Mouse (Mus musculus): ENCODE measurements around the gene Zfp580. TPM values are rescaled to one million over a fixed set of nuclear protein-coding genes. Genes with fewer than 3 reads are reported as not detected.
"Not testable (repeated sequence)": the region's sequence is repeated elsewhere in the genome, so short reads cannot be mapped to it uniquely, and the experiment has no call there.

Zfp580 gene
- 10 to 100 TPM; 10.6 to 12.6 TPM for total RNA-seq (2021)

GRCm38 (mm10) chr7:5051193-5052192, at the start of gene Zfp580:
TSS of gene Zfp580 (plus strand) at chr7:5051538.
- intact Hi-C loops (cut with DNase I) = loop anchor here (2.0 to 10.0 kb wide), 2 partner anchors 55 to 367 kb away; partner anchors contain the start of genes Hspbp1 and Zfp579
- peak; percentile 83 to 87 for DNase-seq

GRCm38 (mm10) chr7:5002876-5003275, 48.5 kb upstream of the Zfp580 start:
- intact Hi-C loops (cut with DNase I); DNase-seq: not testable (repeated sequence)

- DNase-seq = no peak
- intact Hi-C loops (cut with DNase I) = no loop called here
Measured at GRCm38 (mm10) chr7:5008229-5008628, 43.1 kb upstream of the Zfp580 start.

- no peak for DNase-seq
- intact Hi-C loops (cut with DNase I) = loop anchor here (5.0 to 10.0 kb wide), 2 partner anchors 201 to 1272 kb away; partner anchors contain the start of genes Ube2s and Zfp667
Measured at GRCm38 (mm10) chr7:5012681-5013513, 38.4 kb upstream of the Zfp580 start.

GRCm38 (mm10) chr7:5014251-5015117, 36.9 kb upstream of the Zfp580 start, which contains the start of the genes Zfp524 and Fiz1:
TSS of gene Zfp524 (plus strand) at chr7:5014415.
TSS of gene Fiz1 (minus strand) at chr7:5014697.
- intact Hi-C loops (cut with DNase I) = loop anchor here (2.0 to 10.0 kb wide), 3 partner anchors 46 to 1270 kb away; partner anchors contain the start of genes Ube2s and Zfp667
- DNase-seq = peak; percentile 99

GRCm38 (mm10) chr7:5015118-5016001, 36.0 kb upstream of the Zfp580 start, which contains the start of gene Gm44973:
TSS of gene Gm44973 (plus strand) at chr7:5015496.
- intact Hi-C loops (cut with DNase I) = loop anchor here (2.0 to 10.0 kb wide), 2 partner anchors 45 to 1269 kb away; partner anchors contain the start of gene Zfp667

GRCm38 (mm10) chr7:5016057-5016456, 35.3 kb upstream of the Zfp580 start:
- intact Hi-C loops (cut with DNase I) = loop anchor here (10.0 kb wide), 1 partner anchor 1269 kb away; the partner anchor contains the start of gene Zfp667
- no peak for DNase-seq

More at GRCm38 (mm10) chr7:5015118-5016001, 36.0 kb upstream of the Zfp580 start, which contains the start of gene Gm44973:
- DNase-seq = peak; percentile 94 to 95

GRCm38 (mm10) chr7:5016920-5017319, 34.4 kb upstream of the Zfp580 start:
- intact Hi-C loops (cut with DNase I) = loop anchor here (10.0 kb wide), 1 partner anchor 1268 kb away; the partner anchor contains the start of gene Zfp667

GRCm38 (mm10) chr7:5017352-5017751, 34.0 kb upstream of the Zfp580 start:
- no peak for DNase-seq
- intact Hi-C loops (cut with DNase I) = loop anchor here (10.0 kb wide), 1 partner anchor 1267 kb away; the partner anchor contains the start of gene Zfp667

More at GRCm38 (mm10) chr7:5016920-5017319, 34.4 kb upstream of the Zfp580 start:
- no peak for DNase-seq

- DNase-seq = no peak
- intact Hi-C loops (cut with DNase I) = loop anchor here (10.0 kb wide), 1 partner anchor 1267 kb away; the partner anchor contains the start of gene Zfp667
Measured at GRCm38 (mm10) chr7:5017931-5018330, 33.4 kb upstream of the Zfp580 start.

- intact Hi-C loops (cut with DNase I) = loop anchor here (10.0 kb wide), 1 partner anchor 1265 kb away; the partner anchor contains the start of gene Zfp667
- DNase-seq = not testable (repeated sequence)
Measured at GRCm38 (mm10) chr7:5019576-5019975, 31.8 kb upstream of the Zfp580 start.

- intact Hi-C loops (cut with DNase I) = loop anchor here (2.0 to 10.0 kb wide), 2 partner anchors 17 to 1265 kb away; partner anchors contain the start of gene Zfp667
Measured at GRCm38 (mm10) chr7:5020000-5020681, 31.2 kb upstream of the Zfp580 start, which contains the start of the genes Zfp865 and Ccdc106. TSS of gene Zfp865 (plus strand) at chr7:5020376. TSS of gene Ccdc106 (plus strand) at chr7:5020553.

GRCm38 (mm10) chr7:5020685-5021084, 30.7 kb upstream of the Zfp580 start:
- DNase-seq = no peak
- intact Hi-C loops (cut with DNase I) = loop anchor here (2.0 kb wide), 1 partner anchor 16 kb away; no protein-coding TSS in a partner anchor

More at GRCm38 (mm10) chr7:5020000-5020681, 31.2 kb upstream of the Zfp580 start, which contains the start of the genes Zfp865 and Ccdc106:
- DNase-seq = peak; percentile 99

- intact Hi-C loops (cut with DNase I) = loop anchor here (2.0 kb wide), 1 partner anchor 16 kb away; no protein-coding TSS in a partner anchor
- no peak for DNase-seq
Measured at GRCm38 (mm10) chr7:5021197-5021596, 30.1 kb upstream of the Zfp580 start.

- intact Hi-C loops (cut with DNase I) = no loop called here
Measured at GRCm38 (mm10) chr7:5029543-5029942, 21.8 kb upstream of the Zfp580 start.

GRCm38 (mm10) chr7:5029946-5030345, 21.4 kb upstream of the Zfp580 start:
- DNase-seq = no peak
- intact Hi-C loops (cut with DNase I) = no loop called here

More at GRCm38 (mm10) chr7:5029543-5029942, 21.8 kb upstream of the Zfp580 start:
- no peak for DNase-seq

Measured in heart, postnatal 10 days (tissue).